Mouse (Mus musculus): ENCODE results near the gene Sgms1.

- TF ChIP-seq CTCF (IDR thresholded peaks at IDR 0.05; ENCODE audit: extremely low read depth, insufficient read depth, insufficient read length, insufficient replicate concordance) (no peak), POLR2A (IDR thresholded peaks at IDR 0.05; ENCODE audit: low read depth, low read length) (no peak)
Observed at GRCm38 (mm10) chr19:32280380-32280779, 109.1 kb downstream of the Sgms1 start.
